In the genomic region with DNA sequence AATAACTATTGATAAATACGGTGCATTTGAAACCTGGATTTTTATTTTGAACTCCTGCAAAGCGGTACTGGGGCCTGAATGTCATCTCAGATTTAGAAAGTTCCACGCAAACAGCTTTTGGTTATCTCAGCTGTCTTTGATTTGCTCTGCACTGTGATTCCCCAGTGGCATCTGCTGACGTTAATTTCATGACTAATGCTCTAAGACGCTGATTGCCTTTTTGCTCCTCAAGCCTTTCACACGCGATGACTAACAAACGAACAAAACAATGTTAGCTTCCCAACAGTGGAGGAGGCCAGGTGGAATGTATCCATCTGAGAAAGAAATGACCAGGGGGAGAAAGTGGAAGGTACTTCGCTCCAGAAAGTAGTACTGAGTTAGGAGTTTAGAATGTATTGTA, we compare ENCODE assay signal across 20 mouse cellular contexts.
DNase-seq lines count a peak whose midpoint lies in the region; ATAC-seq and TF ChIP-seq lines count a peak whose summit lies in the region.
"Had no signal": no experiment of that assay in that cellular context is flagged by ENCODE, and none has a peak within 500 bp of the region (broad histone marks: within the 10 kb centered on the region; RNA-seq: fewer than 3 reads in every experiment).

No protein-coding gene starts in this region.

- no peak for TF ChIP-seq CTCF in embryonic fibroblast, embryonic 13.5 days (IDR thresholded peaks at IDR 0.05; ENCODE audit: borderline replicate concordance, insufficient read depth, low read length)
- no peak for TF ChIP-seq CTCF in midbrain, postnatal 0 days (IDR thresholded peaks at IDR 0.05)

- no peak overlapping the region for H3K27ac ChIP-seq in heart, embryonic 11.5 days (ENCODE audit: low read depth, low read length)
- H3K27ac ChIP-seq in embryonic fibroblast, embryonic 13.5 days (ENCODE audit: insufficient read depth, low read length) = peak overlapping the region; percentile 83; the same call in 1 of the 2 replicates
- no peak overlapping the region for H3K27ac ChIP-seq in midbrain, postnatal 0 days (ENCODE audit: low read depth, low read length)
- H3K27ac ChIP-seq: embryonic facial prominence, embryonic 15.5 days; forebrain, embryonic 12.5 days; hindbrain, postnatal 0 days; kidney, postnatal 0 days; liver, embryonic 14.5 days; lung, embryonic 15.5 days; stomach, postnatal 0 days had no signal

- no peaks in the 10 kb centered on the region for H3K9me3 ChIP-seq in heart, embryonic 11.5 days (replicated peaks; ENCODE audit: control insufficient read depth, low read length)
- H3K9me3 ChIP-seq in midbrain, postnatal 0 days (ENCODE audit: low read length) = no peaks in the 10 kb centered on the region
- H3K9me3 ChIP-seq: embryonic facial prominence, embryonic 15.5 days; forebrain, embryonic 12.5 days; lung, embryonic 15.5 days had no signal

- no peak overlapping the region for H3K4me3 ChIP-seq in heart, embryonic 11.5 days (ENCODE audit: low read depth, low read length)
- H3K4me3 ChIP-seq in embryonic fibroblast, embryonic 13.5 days (ENCODE audit: insufficient read depth, low read length) = no peak overlapping the region
- H3K4me3 ChIP-seq in midbrain, postnatal 0 days (ENCODE audit: low read depth, low read length) = no peak overlapping the region
- H3K4me3 ChIP-seq: embryonic facial prominence, embryonic 15.5 days; forebrain, embryonic 12.5 days; lung, embryonic 15.5 days had no signal

- WGBS in heart, embryonic 11.5 days (ENCODE audit: insufficient replicate concordance) = 74% methylated on average over 9 of the region's 9 CpGs
- 81% methylated on average over 9 of the region's 9 CpGs for WGBS in midbrain, postnatal 0 days

- no peaks in the 10 kb centered on the region for H3K27me3 ChIP-seq in heart, embryonic 11.5 days (ENCODE audit: control insufficient read depth, insufficient read depth, low read length)
- H3K27me3 ChIP-seq in midbrain, postnatal 0 days (ENCODE audit: insufficient read depth, low read length) = no peaks in the 10 kb centered on the region
- H3K27me3 ChIP-seq: embryonic facial prominence, embryonic 15.5 days; forebrain, embryonic 12.5 days; lung, embryonic 15.5 days had no signal

- H3K9ac ChIP-seq in heart, embryonic 11.5 days (ENCODE audit: low read depth, low read length) = no peak overlapping the region
- H3K9ac ChIP-seq in midbrain, postnatal 0 days (replicated peaks; ENCODE audit: low read length, poor library complexity, severe bottlenecking) = no peak overlapping the region
- H3K9ac ChIP-seq: embryonic facial prominence, embryonic 15.5 days; forebrain, embryonic 12.5 days; liver, embryonic 14.5 days; lung, embryonic 15.5 days had no signal

- intact Hi-C loops in heart, postnatal 36 days (cut with DNase I) = no loop called here

- DNase-seq in heart, adult 11 months = peak; percentile 97
- peak; percentile 51 for DNase-seq in MN1 (ENCODE audit: low spot score)
- DNase-seq in heart, postnatal 36 days = peak; percentile 8 to 27
- no peak for DNase-seq in midbrain, postnatal 0 days (ENCODE audit: low spot score)
- DNase-seq in adrenal gland, postnatal 10 days = no peak
- DNase-seq in layer of hippocampus, adult 9-11 months = no peak
- DNase-seq: cerebellum, adult 9-10 months; kidney, adult 11 months; lung, postnatal 4 days; retina, postnatal 1 day; right cerebral cortex, postnatal 4 days had no signal

- no peak for ATAC-seq in heart, embryonic 11.5 days (replicated peaks; ENCODE audit: insufficient number of reproducible peaks, low FRiP score, low TSS enrichment)
- no peak for ATAC-seq in midbrain, postnatal 0 days (ENCODE audit: low FRiP score)
- ATAC-seq: hindbrain, postnatal 0 days had no signal

- H3K4me1 ChIP-seq in heart, embryonic 11.5 days (ENCODE audit: control insufficient read depth, insufficient read depth, low read length) = no peaks in the 10 kb centered on the region
- peaks cover 2% of the 10 kb centered on the region; the same call in 1 of the 2 replicates for H3K4me1 ChIP-seq in embryonic fibroblast, embryonic 13.5 days (ENCODE audit: control insufficient read depth, insufficient read depth, low read length)
- H3K4me1 ChIP-seq in midbrain, postnatal 0 days (ENCODE audit: insufficient read depth, low read length) = no peaks in the 10 kb centered on the region
- H3K4me1 ChIP-seq: embryonic facial prominence, embryonic 15.5 days; forebrain, embryonic 12.5 days; lung, embryonic 15.5 days had no signal

- H3K4me2 ChIP-seq in heart, embryonic 11.5 days = no peak overlapping the region
- H3K4me2 ChIP-seq in midbrain, postnatal 0 days (ENCODE audit: low read depth, low read length, poor library complexity, severe bottlenecking) = no peak overlapping the region
- H3K4me2 ChIP-seq: embryonic facial prominence, embryonic 15.5 days; forebrain, embryonic 12.5 days; lung, embryonic 15.5 days had no signal

- H3K36me3 ChIP-seq in heart, embryonic 11.5 days (ENCODE audit: control insufficient read depth, insufficient read depth, low read length) = no peaks in the 10 kb centered on the region
- H3K36me3 ChIP-seq in midbrain, postnatal 0 days (ENCODE audit: insufficient read depth, low read length) = no peaks in the 10 kb centered on the region
- H3K36me3 ChIP-seq: embryonic facial prominence, embryonic 15.5 days; forebrain, embryonic 12.5 days; lung, embryonic 15.5 days had no signal

- no peak for TF ChIP-seq POLR2A in embryonic fibroblast, embryonic 13.5 days (IDR thresholded peaks at IDR 0.05; ENCODE audit: low read depth, low read length)

Comparison
In these comparisons a context has a peak if more than half of its experiments do, and no peak if none do; other contexts are left out.
1. DNase-seq: peak in heart, adult 11 months (single experiment), MN1 (single experiment) and heart, postnatal 36 days (2 of 2); none in midbrain, postnatal 0 days (single experiment), adrenal gland, postnatal 10 days (single experiment) and layer of hippocampus, adult 9-11 months (single experiment).